Mouse (Mus musculus) bone marrow, adult 2 months (tissue): ENCODE measurements around the gene Chd9.

Experiments
- CTCF ChIP-seq: fragments of 200-500 bp; IDR thresholded peaks from 2 replicates; pipeline ENCODE4 v1.5.1; 2011; ENCODE audit warnings: low read length, control low read depth; ENCODE audit not compliant: control insufficient read depth, insufficient read depth
- POLR2A ChIP-seq: fragments of 200-500 bp; IDR thresholded peaks from 2 replicates; pipeline ENCODE4 v1.6.1; 2011; ENCODE audit warnings: low read depth, mild to moderate bottlenecking, control low read depth, low read length, borderline replicate concordance; ENCODE audit not compliant: control insufficient read depth

DNA sequence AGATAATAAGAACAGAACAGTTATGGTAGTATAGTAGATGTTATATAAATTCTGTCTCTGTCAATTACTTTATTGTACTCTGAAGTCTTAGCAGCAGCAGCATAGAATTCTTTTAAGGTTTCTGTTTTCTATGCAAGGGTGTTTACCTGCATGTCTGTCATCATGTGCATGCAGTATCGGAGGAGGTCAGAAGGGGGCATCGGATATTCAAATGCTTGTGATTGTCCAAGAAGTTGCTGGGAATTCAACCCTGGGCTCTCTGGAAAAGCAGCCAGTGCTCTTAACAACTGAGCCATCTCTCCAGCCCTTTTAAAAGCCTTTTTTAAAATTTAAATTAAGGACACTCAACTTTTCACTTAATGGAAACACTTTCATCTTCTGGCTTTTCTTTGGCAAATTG lies 251.5 kb downstream of the Chd9 start:
- TF ChIP-seq POLR2A: no peak
- no peak for TF ChIP-seq CTCF
